Mouse (Mus musculus) forebrain, embryonic 14.5 days (tissue): ENCODE data around the gene Eif4g1. TPM values are rescaled to one million over a fixed set of nuclear protein-coding genes. Genes with fewer than 3 reads are reported as not detected.

Experiments
- ATAC-seq: fragments of 200-750 bp; cut with Nextera tagmentation; 2 replicates; pipeline ENCODE4 v1.8.0; 2017; ENCODE audit warnings: mild to moderate bottlenecking, moderate library complexity
- DNase-seq: peaks from one replicate; pipeline ENCODE4 v3.0.0-alpha.2; 2015; ENCODE audit warnings: low spot score
- H3K27ac ChIP-seq: fragments of 300-500 bp; sonication (generic); 2 replicates; pipeline ENCODE4 v1.5.1; 2014; ENCODE audit warnings: low read depth, mild to moderate bottlenecking, control low read depth, low read length, moderate library complexity
- H3K27me3 ChIP-seq: fragments of 300-500 bp; sonication (generic); replicated peaks from 2 replicates; pipeline ENCODE4 v1.6.1; 2014; ENCODE audit warnings: low read length, control low read depth, mixed read lengths; ENCODE audit not compliant: control insufficient read depth, insufficient read depth
- H3K36me3 ChIP-seq: fragments of 300-500 bp; sonication (generic); 2 replicates; pipeline ENCODE4 v1.6.1; 2014; ENCODE audit warnings: low read length, control low read depth; ENCODE audit not compliant: control insufficient read depth, insufficient read depth
- H3K4me1 ChIP-seq: fragments of 300-500 bp; sonication (generic); 2 replicates; pipeline ENCODE4 v1.6.1; 2014; ENCODE audit warnings: antibody characterized with exemption, low read length, control low read depth; ENCODE audit not compliant: control insufficient read depth, insufficient read depth
- H3K4me2 ChIP-seq: fragments of 300-500 bp; sonication (generic); 2 replicates; pipeline ENCODE4 v1.6.1; 2014; ENCODE audit warnings: mild to moderate bottlenecking, control low read depth, low read length
- H3K4me3 ChIP-seq: fragments of 300-500 bp; sonication (generic); 2 replicates; pipeline ENCODE4 v1.5.1; 2014; ENCODE audit warnings: low read depth, low read length, control low read depth
- H3K9ac ChIP-seq: fragments of 300-500 bp; sonication (generic); 2 replicates; pipeline ENCODE4 v1.6.1; 2014; ENCODE audit warnings: mild to moderate bottlenecking, low read length, control low read depth, moderate library complexity
- H3K9me3 ChIP-seq: fragments of 300-500 bp; sonication (generic); replicated peaks from 2 replicates; pipeline ENCODE4 v1.6.1; 2016; ENCODE audit warnings: low read length, control low read depth, mixed read lengths; ENCODE audit not compliant: control insufficient read depth
- WGBS: fragments of 180-500 bp; shearing (Covaris S2); extraction: QIAGEN DNeasy Blood & Tissue Kit; methylation state at CpG from one replicate; pipeline ENCODE4 v1.1.7; 2014; 5-methylcytosine and 5-hydroxymethylcytosine counted together
- polyA plus RNA-seq: library from polyadenylated mRNA; unstranded; fragments of >200 nt; fragmentation: Nextera tagmentation; extraction: Ambion mirVana; gene quantifications from 2 replicates; pipeline ENCODE4 v1.2.1, GENCODE M21; 2014

The Eif4g1 gene
- polyA plus RNA-seq, 1 experiment from 2014 or later, result 97.6 TPM

GRCm38 (mm10) chr16:20715161-20715560, 47.0 kb downstream of the Eif4g1 start:
- DNase-seq (no peak), ATAC-seq (no peak)
- Histone ChIP-seq H3K4me3 (peak overlapping the region; percentile 64), H3K4me1 (peaks cover 29% of the 10 kb centered on the region), H3K36me3 (peaks cover 26% of the 10 kb centered on the region), H3K27ac (no peak overlapping the region), H3K4me2 (peak overlapping the region; percentile 76), H3K27me3 (no peaks in the 10 kb centered on the region), H3K9ac (peak overlapping the region; percentile 81), H3K9me3 (no peaks in the 10 kb centered on the region)
- 53% methylated on average over 2 of the region's 2 CpGs for WGBS

GRCm38 (mm10) chr16:20715566-20715965, 47.5 kb downstream of the Eif4g1 start:
- peak overlapping the region; percentile 81 for H3K9ac ChIP-seq
- peak overlapping the region; percentile 76 for H3K4me2 ChIP-seq
- H3K27ac ChIP-seq, result peak overlapping the region; percentile 87
- no peak for ATAC-seq
- no peaks in the 10 kb centered on the region for H3K9me3 ChIP-seq
- H3K4me3 ChIP-seq, result peak overlapping the region; percentile 64
- no peaks in the 10 kb centered on the region for H3K27me3 ChIP-seq
- H3K4me1 ChIP-seq, result peaks cover 29% of the 10 kb centered on the region
- 2% methylated on average over 12 of the region's 12 CpGs for WGBS
- no peak for DNase-seq
- H3K36me3 ChIP-seq, result peaks cover 26% of the 10 kb centered on the region

GRCm38 (mm10) chr16:20715976-20716840, 48.1 kb downstream of the Eif4g1 start:
- Histone ChIP-seq H3K27ac (peak overlapping the region; percentile 87), H3K27me3 (no peaks in the 10 kb centered on the region), H3K9me3 (no peaks in the 10 kb centered on the region), H3K4me1 (peaks cover 29% of the 10 kb centered on the region), H3K36me3 (peaks cover 29% of the 10 kb centered on the region), H3K4me3 (peak overlapping the region; percentile 64), H3K4me2 (peak overlapping the region; percentile 76), H3K9ac (peak overlapping the region; percentile 81)
- peak; percentile 85 for ATAC-seq
- under 1% methylated on average over 59 of the region's 68 CpGs for WGBS
- peak; percentile 89 for DNase-seq

- under 1% methylated on average over 8 of the region's 8 CpGs for WGBS
- peak overlapping the region; percentile 76 for H3K4me2 ChIP-seq
- H3K9ac ChIP-seq, result peak overlapping the region; percentile 81
- H3K27me3 ChIP-seq, result no peaks in the 10 kb centered on the region
- peak overlapping the region; percentile 87 for H3K27ac ChIP-seq
- peaks cover 29% of the 10 kb centered on the region for H3K36me3 ChIP-seq
- peaks cover 29% of the 10 kb centered on the region for H3K4me1 ChIP-seq
- peak overlapping the region; percentile 64 for H3K4me3 ChIP-seq
- no peak for DNase-seq
- H3K9me3 ChIP-seq, result no peaks in the 10 kb centered on the region
- ATAC-seq, result peak; percentile 14; the same call in 1 of the 2 replicates
Observed at GRCm38 (mm10) chr16:20716841-20717180, 48.7 kb downstream of the Eif4g1 start.

GRCm38 (mm10) chr16:20717181-20717977, 49.3 kb downstream of the Eif4g1 start, which contains the start of the genes Polr2h and Clcn2:
Polr2h (plus strand) TSS chr16:20717665.
Clcn2 (minus strand) TSS chr16:20717746.
- H3K27me3 ChIP-seq, result no peaks in the 10 kb centered on the region
- peak within 1 kb of the TSS; percentile 87 for H3K27ac ChIP-seq
- WGBS, result under 1% methylated on average over 62 of the region's 62 CpGs
- peaks cover 29% of the 10 kb centered on the region for H3K4me1 ChIP-seq
- H3K9ac ChIP-seq, result peak within 1 kb of the TSS; percentile 81
- ATAC-seq (peak; percentile 84), DNase-seq (peak; percentile 97)
- no peaks in the 10 kb centered on the region for H3K9me3 ChIP-seq
- H3K4me3 ChIP-seq, result peak within 1 kb of the TSS; percentile 64
- H3K36me3 ChIP-seq, result peaks cover 29% of the 10 kb centered on the region
- H3K4me2 ChIP-seq, result peak within 1 kb of the TSS; percentile 76

- Histone ChIP-seq H3K9me3 (no peaks in the 10 kb centered on the region), H3K27ac (peak overlapping the region; percentile 87; the same call in 1 of the 2 replicates), H3K27me3 (no peaks in the 10 kb centered on the region), H3K4me2 (peak overlapping the region; percentile 76), H3K4me1 (peaks cover 29% of the 10 kb centered on the region), H3K36me3 (peaks cover 26% of the 10 kb centered on the region), H3K4me3 (peak overlapping the region; percentile 64), H3K9ac (peak overlapping the region; percentile 81)
- ATAC-seq (peak; percentile 2; the same call in 1 of the 2 replicates), DNase-seq (no peak)
- WGBS, result 4% methylated on average over 18 of the region's 18 CpGs
Observed at GRCm38 (mm10) chr16:20717978-20718670, 50.0 kb downstream of the Eif4g1 start.

- Histone ChIP-seq H3K4me3 (no peak overlapping the region), H3K27ac (no peak overlapping the region), H3K9ac (no peak overlapping the region), H3K4me1 (peaks cover 13% of the 10 kb centered on the region), H3K27me3 (no peaks in the 10 kb centered on the region), H3K36me3 (peaks cover 26% of the 10 kb centered on the region), H3K9me3 (no peaks in the 10 kb centered on the region), H3K4me2 (no peak overlapping the region)
- no peak for ATAC-seq
- no peak for DNase-seq
- 88% methylated on average over 10 of the region's 10 CpGs for WGBS
Observed at GRCm38 (mm10) chr16:20721808-20722207, 53.7 kb downstream of the Eif4g1 start.

GRCm38 (mm10) chr16:20722736-20723135, 54.6 kb downstream of the Eif4g1 start:
- no peak for ATAC-seq
- WGBS, result 82% methylated on average over 4 of the region's 4 CpGs
- Histone ChIP-seq H3K4me2 (no peak overlapping the region), H3K9me3 (no peaks in the 10 kb centered on the region), H3K4me1 (peaks cover 8% of the 10 kb centered on the region), H3K9ac (no peak overlapping the region), H3K4me3 (no peak overlapping the region), H3K27ac (no peak overlapping the region), H3K27me3 (no peaks in the 10 kb centered on the region), H3K36me3 (peaks cover 26% of the 10 kb centered on the region)
- no peak for DNase-seq
